Mouse (Mus musculus) E14TG2a.4 (cell line): ENCODE results near the gene Lrrc37a.
"Not testable (repeated sequence)": the region's sequence is repeated elsewhere in the genome, so short reads cannot be mapped to it uniquely, and the experiment has no call there.

Source experiments
- H3K27me3 ChIP-seq: 2 replicates; pipeline ENCODE4 v1.6.1; 2014; ENCODE audit warnings: low read length, control low read depth; ENCODE audit not compliant: insufficient read depth
- H3K36me3 ChIP-seq: 2 replicates; pipeline ENCODE4 v1.6.1; 2014; ENCODE audit warnings: low read length, control low read depth; ENCODE audit not compliant: insufficient read depth
- H3K4me1 ChIP-seq: replicated peaks from 2 replicates; pipeline ENCODE4 v1.6.1; 2014; ENCODE audit warnings: low read depth, low read length, control low read depth
- H3K4me3 ChIP-seq: replicated peaks from 2 replicates; pipeline ENCODE4 v1.5.1; 2014; ENCODE audit warnings: mild to moderate bottlenecking, low read length
- H3K9me3 ChIP-seq: 2 replicates; pipeline ENCODE4 v1.6.1; 2014; ENCODE audit warnings: low read length, control low read depth
- CTCF ChIP-seq: conservative IDR thresholded peaks from 2 replicates; pipeline ENCODE4 v1.5.1; 2014; ENCODE audit warnings: low read length
- NANOG ChIP-seq: IDR thresholded peaks from 2 replicates; pipeline ENCODE4 v1.6.1; 2014; ENCODE audit warnings: borderline replicate concordance, low read length, mixed read lengths
- POU5F1 ChIP-seq: IDR thresholded peaks from 2 replicates; pipeline ENCODE4 v1.6.1; 2014; ENCODE audit warnings: low read length, borderline replicate concordance

Lrrc37a gene

GRCm38 (mm10) chr11:103419226-103419625 is 85.2 kb downstream of the Lrrc37a start:
- Histone ChIP-seq H3K9me3 (peaks cover 3% of the 10 kb centered on the region; the same call in 1 of the 2 replicates), H3K4me3 (no peak overlapping the region), H3K27me3 (no peaks in the 10 kb centered on the region), H3K4me1 (peaks cover 32% of the 10 kb centered on the region), H3K36me3 (no peaks in the 10 kb centered on the region)
- TF ChIP-seq CTCF (no peak), NANOG (no peak), POU5F1 (no peak)

GRCm38 (mm10) chr11:103413516-103413915 is 90.9 kb downstream of the Lrrc37a start:
- TF ChIP-seq POU5F1 (no peak), NANOG (no peak), CTCF (no peak)
- Histone ChIP-seq H3K27me3 (no peaks in the 10 kb centered on the region), H3K4me3 (peak overlapping the region; percentile 93), H3K4me1 (peaks cover 55% of the 10 kb centered on the region), H3K36me3 (peaks cover 25% of the 10 kb centered on the region), H3K9me3 (peaks cover 2% of the 10 kb centered on the region; the same call in 1 of the 2 replicates)

GRCm38 (mm10) chr11:103412950-103413423 is 91.4 kb downstream of the Lrrc37a start:
- Histone ChIP-seq H3K9me3 (no peaks in the 10 kb centered on the region), H3K4me1 (peaks cover 59% of the 10 kb centered on the region)
- no peak for TF ChIP-seq CTCF

GRCm38 (mm10) chr11:103411981-103412949 is 92.1 kb downstream of the Lrrc37a start, which contains the start of gene Plekhm1:
TSS of gene Plekhm1 (minus strand) at chr11:103412687.
- TF ChIP-seq NANOG (no peak), CTCF (no peak), POU5F1 (no peak)
- H3K4me3 ChIP-seq: peak within 1 kb of the TSS; percentile 93
- no peaks in the 10 kb centered on the region for H3K27me3 ChIP-seq
- H3K4me1 ChIP-seq: peaks cover 61% of the 10 kb centered on the region
- H3K9me3 ChIP-seq: no peaks in the 10 kb centered on the region
- peaks cover 30% of the 10 kb centered on the region for H3K36me3 ChIP-seq

More at GRCm38 (mm10) chr11:103412950-103413423, 91.4 kb downstream of the Lrrc37a start:
- Histone ChIP-seq H3K4me3 (peak overlapping the region; percentile 93), H3K36me3 (peaks cover 30% of the 10 kb centered on the region), H3K27me3 (no peaks in the 10 kb centered on the region)

GRCm38 (mm10) chr11:103411301-103411700 is 93.1 kb downstream of the Lrrc37a start:
- Histone ChIP-seq H3K27me3 (no peaks in the 10 kb centered on the region), H3K9me3 (no peaks in the 10 kb centered on the region), H3K36me3 (peaks cover 30% of the 10 kb centered on the region), H3K4me3 (peak overlapping the region; percentile 93), H3K4me1 (peaks cover 68% of the 10 kb centered on the region)
- no peak for TF ChIP-seq CTCF
- TF ChIP-seq NANOG: no peak
- TF ChIP-seq POU5F1: no peak

GRCm38 (mm10) chr11:103408880-103409279 is 95.5 kb downstream of the Lrrc37a start:
- Histone ChIP-seq H3K9me3 (no peaks in the 10 kb centered on the region), H3K4me1 (peaks cover 85% of the 10 kb centered on the region), H3K36me3 (peaks cover 44% of the 10 kb centered on the region), H3K27me3 (no peaks in the 10 kb centered on the region), H3K4me3 (no peak overlapping the region; the same call in 1 of the 2 replicates)
- no peak for TF ChIP-seq CTCF
- no peak for TF ChIP-seq POU5F1
- TF ChIP-seq NANOG: no peak

GRCm38 (mm10) chr11:103407136-103407535 is 97.3 kb downstream of the Lrrc37a start:
- H3K27me3 ChIP-seq, H3K9me3 ChIP-seq: not testable (repeated sequence)
- H3K4me1 ChIP-seq: peaks cover 91% of the 10 kb centered on the region
- H3K4me3 ChIP-seq: peak overlapping the region; percentile 59
- H3K36me3 ChIP-seq: peaks cover 58% of the 10 kb centered on the region

- Histone ChIP-seq H3K4me1 (peaks cover 92% of the 10 kb centered on the region), H3K27me3 (no peaks in the 10 kb centered on the region), H3K9me3 (no peaks in the 10 kb centered on the region), H3K36me3 (peaks cover 64% of the 10 kb centered on the region), H3K4me3 (peak overlapping the region; percentile 59)
- TF ChIP-seq CTCF: no peak
- no peak for TF ChIP-seq NANOG
- no peak for TF ChIP-seq POU5F1
Measured at GRCm38 (mm10) chr11:103406551-103406950, 97.8 kb downstream of the Lrrc37a start.
